Mouse (Mus musculus): Measurements from ENCODE around the gene Tmem170. TPM values are rescaled to one million over a fixed set of nuclear protein-coding genes. Genes with fewer than 3 reads are reported as not detected.

Tmem170 gene
- total RNA-seq, 2 experiments from 2014 or later: 2.1 to 2.7 TPM

- no peak for DNase-seq
- H3K4me3 ChIP-seq: no peak overlapping the region
- intact Hi-C loops (cut with DNase I): no loop called here
- H3K27ac ChIP-seq: no peak overlapping the region
- TF ChIP-seq CTCF (IDR thresholded peaks at IDR 0.05): no peak
Observed at GRCm38 (mm10) chr8:111892615-111893014, 16.1 kb upstream of the Tmem170 start.

- TF ChIP-seq CTCF (IDR thresholded peaks at IDR 0.05): no peak
- no peak overlapping the region for H3K27ac ChIP-seq
- intact Hi-C loops (cut with DNase I): no loop called here
- no peak for DNase-seq
- H3K4me3 ChIP-seq: no peak overlapping the region
Observed at GRCm38 (mm10) chr8:111891983-111892382, 15.4 kb upstream of the Tmem170 start.

- no peak for DNase-seq
- Histone ChIP-seq H3K4me3 (no peak overlapping the region), H3K27ac (no peak overlapping the region)
- intact Hi-C loops (cut with DNase I): no loop called here
- TF ChIP-seq CTCF (IDR thresholded peaks at IDR 0.05): no peak
Observed at GRCm38 (mm10) chr8:111890911-111891303, 14.4 kb upstream of the Tmem170 start.

GRCm38 (mm10) chr8:111889931-111890910, 13.7 kb upstream of the Tmem170 start:
- H3K4me3 ChIP-seq: peak overlapping the region; percentile 17
- H3K27ac ChIP-seq: no peak overlapping the region
- no peak for TF ChIP-seq CTCF (IDR thresholded peaks at IDR 0.05)
- DNase-seq: no peak
- intact Hi-C loops (cut with DNase I): no loop called here

- no peak overlapping the region for H3K27ac ChIP-seq
- no peak for TF ChIP-seq CTCF (IDR thresholded peaks at IDR 0.05)
- no peak for DNase-seq
- intact Hi-C loops (cut with DNase I): no loop called here
- no peak overlapping the region for H3K4me3 ChIP-seq
Observed at GRCm38 (mm10) chr8:111888091-111888650, 11.6 kb upstream of the Tmem170 start.

- TF ChIP-seq CTCF (IDR thresholded peaks at IDR 0.05): no peak
- Histone ChIP-seq H3K27ac (no peak overlapping the region), H3K4me3 (no peak overlapping the region)
- intact Hi-C loops (cut with DNase I): no loop called here
- no peak for DNase-seq
Observed at GRCm38 (mm10) chr8:111887479-111887878, 10.9 kb upstream of the Tmem170 start.

- no peak for DNase-seq
- H3K27ac ChIP-seq: no peak overlapping the region
- TF ChIP-seq CTCF (IDR thresholded peaks at IDR 0.05): no peak
- intact Hi-C loops (cut with DNase I): no loop called here
- no peak overlapping the region for H3K4me3 ChIP-seq
Observed at GRCm38 (mm10) chr8:111883615-111884014, 7.1 kb upstream of the Tmem170 start.

- peak; percentile 64 for DNase-seq
- Histone ChIP-seq H3K4me3 (no peak overlapping the region), H3K27ac (no peak overlapping the region)
- peak; percentile 82 for TF ChIP-seq CTCF (IDR thresholded peaks at IDR 0.05)
- intact Hi-C loops (cut with DNase I): loop anchor here (1.0 to 2.0 kb wide), 2 partner anchors 42 to 109 kb away; no protein-coding TSS in a partner anchor
Observed at GRCm38 (mm10) chr8:111881591-111881990, 5.0 kb upstream of the Tmem170 start.

- no peak for TF ChIP-seq CTCF (IDR thresholded peaks at IDR 0.05)
- intact Hi-C loops (cut with DNase I): no loop called here
- no peak overlapping the region for H3K4me3 ChIP-seq
- H3K27ac ChIP-seq: no peak overlapping the region
- no peak for DNase-seq
Observed at GRCm38 (mm10) chr8:111877711-111878110, 1.2 kb upstream of the Tmem170 start.

- peak; percentile 38 for DNase-seq
- Histone ChIP-seq H3K27ac (peak overlapping the region; percentile 92), H3K4me3 (peak overlapping the region; percentile 99)
- intact Hi-C loops (cut with DNase I): loop anchor here (1.0 kb wide), 1 partner anchor 21 kb away; the partner anchor contains the start of gene Cfdp1
- TF ChIP-seq CTCF (IDR thresholded peaks at IDR 0.05): no peak
Observed at GRCm38 (mm10) chr8:111875758-111876157, 792 bp downstream of the Tmem170 start.

GRCm38 (mm10) chr8:111871278-111871677, 5.3 kb downstream of the Tmem170 start:
- no peak overlapping the region for H3K27ac ChIP-seq
- intact Hi-C loops (cut with DNase I): no loop called here
- H3K4me3 ChIP-seq: no peak overlapping the region
- no peak for TF ChIP-seq CTCF (IDR thresholded peaks at IDR 0.05)
- DNase-seq: no peak

- TF ChIP-seq CTCF (IDR thresholded peaks at IDR 0.05): no peak
- intact Hi-C loops (cut with DNase I): no loop called here
- DNase-seq: no peak
- H3K27ac ChIP-seq: no peak overlapping the region
- no peak overlapping the region for H3K4me3 ChIP-seq
Observed at GRCm38 (mm10) chr8:111870379-111870778, 6.2 kb downstream of the Tmem170 start.

- TF ChIP-seq CTCF (IDR thresholded peaks at IDR 0.05): no peak
- no peak for DNase-seq
- Histone ChIP-seq H3K27ac (no peak overlapping the region), H3K4me3 (no peak overlapping the region)
- intact Hi-C loops (cut with DNase I): no loop called here
Observed at GRCm38 (mm10) chr8:111868664-111869063, 7.9 kb downstream of the Tmem170 start.
